Mouse (Mus musculus): Measurements from ENCODE around the gene Catsperg2.
"Not testable (repeated sequence)": the region's sequence is repeated elsewhere in the genome, so short reads cannot be mapped to it uniquely, and the experiment has no call there.

Gene Catsperg2

GRCm38 (mm10) chr7:29726860-29727259, at the start of gene Catsperg2:
Gene Catsperg2, minus strand, starts transcription at chr7:29727032.
- not testable (repeated sequence) for DNase-seq (ENCODE audit: low spot score)

DNA sequence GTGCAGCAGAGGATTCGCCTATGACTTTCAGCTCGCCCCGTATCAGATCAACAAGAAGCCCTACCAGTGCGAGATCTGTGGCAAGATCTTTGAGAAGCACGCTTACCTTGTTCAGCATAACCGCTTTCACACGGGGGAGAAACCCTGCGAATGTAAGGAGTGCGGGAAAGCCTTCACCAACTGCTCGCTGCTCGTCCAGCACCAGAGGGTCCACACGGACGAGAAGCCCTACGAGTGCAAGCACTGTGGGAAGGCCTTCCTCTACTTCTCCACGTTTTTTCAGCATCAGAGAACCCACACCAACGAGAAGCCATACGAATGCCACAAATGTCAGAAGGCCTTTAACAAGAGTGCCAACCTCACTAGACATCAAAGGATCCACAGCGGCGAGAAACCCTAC, 49.7 kb upstream of the Catsperg2 start:
- no peak for DNase-seq (ENCODE audit: low spot score)

GRCm38 (mm10) chr7:29774371-29774770, 47.5 kb upstream of the Catsperg2 start:
- no peak for DNase-seq (ENCODE audit: low spot score)

DNA sequence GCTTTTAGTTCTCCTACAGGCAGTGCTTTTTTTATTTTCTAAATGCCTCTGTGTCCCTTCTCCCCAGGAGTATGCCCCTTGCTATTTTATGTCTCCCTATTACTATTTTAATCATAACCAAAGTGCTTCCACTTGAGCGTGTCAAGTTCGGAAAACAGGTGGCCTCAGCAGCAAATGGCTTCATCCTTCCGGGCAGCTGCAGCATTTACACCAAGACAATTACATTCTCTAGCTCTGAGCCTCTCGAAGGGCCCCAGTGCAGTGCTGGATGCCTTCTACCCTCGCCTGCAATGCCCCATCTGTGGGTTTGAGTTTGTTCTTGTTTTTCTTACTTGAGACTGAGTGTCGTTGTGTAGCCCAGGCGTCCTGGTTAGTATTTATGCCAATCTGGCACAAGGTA, 46.7 kb upstream of the Catsperg2 start:
- no peak for DNase-seq (ENCODE audit: low spot score)

DNA sequence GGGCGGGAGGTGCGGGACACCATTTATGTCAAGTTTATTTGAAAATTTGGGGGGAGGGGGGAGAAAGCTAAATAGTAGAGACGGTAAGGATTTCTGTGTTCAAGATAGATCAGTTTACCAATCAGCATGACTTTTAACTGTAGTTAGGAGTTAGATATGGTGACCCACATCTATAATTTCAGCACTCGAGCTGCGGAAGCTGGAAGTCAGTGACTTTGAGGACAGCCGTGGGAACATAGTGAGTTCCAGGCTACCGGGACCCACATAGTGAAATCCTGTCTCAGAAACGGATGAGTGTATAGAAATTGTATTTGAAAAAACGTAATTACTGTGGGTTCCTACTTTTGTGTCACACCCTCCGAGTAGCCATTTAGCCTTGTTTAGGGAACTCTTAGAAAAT, 42.1 kb upstream of the Catsperg2 start:
- no peak for DNase-seq (ENCODE audit: low spot score)

- peak; percentile 91 for DNase-seq (ENCODE audit: low spot score)
These were observed 41.5 kb upstream of the Catsperg2 start, which contains the start of gene Zfp84 for GRCm38 (mm10) chr7:29768090-29768900. Gene Zfp84, plus strand, starts transcription at chr7:29768552.

DNA sequence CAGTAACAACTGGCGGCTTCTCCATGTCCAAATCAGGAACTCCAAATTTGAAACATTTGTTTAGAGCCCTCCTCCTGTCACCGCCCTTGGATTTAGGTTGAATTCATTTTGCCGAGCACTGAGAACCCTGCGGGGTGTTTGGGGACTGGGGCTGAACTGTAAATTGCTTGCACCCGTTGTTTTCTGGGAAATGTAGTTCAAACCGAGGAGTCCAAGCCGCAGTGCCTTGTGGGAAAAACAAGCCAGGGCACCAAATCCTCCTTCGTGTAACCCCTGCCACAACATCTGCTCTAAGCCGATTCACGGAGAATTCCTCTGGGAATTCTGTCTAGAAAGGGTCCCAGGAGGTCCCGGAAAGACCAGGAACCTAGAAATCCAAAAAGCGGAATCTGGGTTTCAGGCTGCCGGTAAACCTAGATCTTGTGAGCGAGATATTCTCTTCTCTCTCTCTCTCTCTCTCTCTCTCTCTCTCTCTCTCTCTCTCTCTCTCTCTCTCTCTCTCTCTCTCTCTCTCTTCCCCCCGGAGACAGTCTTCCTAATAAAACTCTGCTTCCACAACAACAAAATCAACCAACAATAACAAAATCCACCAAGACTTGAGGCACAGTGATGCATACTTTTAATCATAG, 40.3 kb upstream of the Catsperg2 start:
- DNase-seq (ENCODE audit: low spot score) = peak; percentile 86

DNA sequence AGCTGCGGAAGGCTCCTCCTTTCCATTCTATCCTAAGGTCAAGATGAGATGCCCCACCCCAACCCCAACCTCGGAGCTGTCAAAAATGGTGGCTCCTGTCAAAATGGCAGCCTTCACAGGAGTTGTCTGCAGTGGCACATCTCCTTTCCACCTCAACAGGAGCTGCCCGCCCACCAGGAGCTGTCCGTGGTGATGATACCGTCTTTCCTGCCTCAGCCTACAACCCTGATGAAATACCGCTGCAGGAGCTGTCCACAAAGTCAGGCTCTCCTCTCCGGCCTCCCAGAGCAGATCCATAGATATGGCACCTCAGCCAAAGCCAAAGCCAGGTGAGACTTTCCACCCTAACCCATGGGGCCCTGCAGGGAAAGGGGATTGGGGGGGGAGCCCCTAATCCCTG, 37.9 kb upstream of the Catsperg2 start:
- DNase-seq (ENCODE audit: low spot score) = no peak

DNA sequence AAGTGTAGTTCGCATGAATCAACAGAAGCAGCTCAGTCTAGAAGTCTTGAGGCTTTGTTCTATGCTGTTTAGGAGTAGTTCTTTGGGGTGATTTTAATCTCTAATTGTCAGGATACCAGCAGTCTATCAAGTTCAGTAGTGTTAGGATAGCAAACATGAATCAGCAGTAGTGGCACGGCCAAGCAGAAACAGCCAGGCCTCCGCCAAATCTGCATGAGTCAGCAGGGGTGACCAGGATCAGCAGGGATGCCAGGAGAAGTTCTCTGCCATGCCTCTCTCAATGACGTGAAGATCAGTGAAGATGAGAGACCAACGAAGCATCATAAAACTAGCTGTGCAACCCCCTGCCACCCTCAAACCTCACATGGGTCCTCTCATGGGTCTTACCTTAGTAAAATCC, 33.6 kb upstream of the Catsperg2 start:
- DNase-seq (ENCODE audit: low spot score) = no peak

DNA sequence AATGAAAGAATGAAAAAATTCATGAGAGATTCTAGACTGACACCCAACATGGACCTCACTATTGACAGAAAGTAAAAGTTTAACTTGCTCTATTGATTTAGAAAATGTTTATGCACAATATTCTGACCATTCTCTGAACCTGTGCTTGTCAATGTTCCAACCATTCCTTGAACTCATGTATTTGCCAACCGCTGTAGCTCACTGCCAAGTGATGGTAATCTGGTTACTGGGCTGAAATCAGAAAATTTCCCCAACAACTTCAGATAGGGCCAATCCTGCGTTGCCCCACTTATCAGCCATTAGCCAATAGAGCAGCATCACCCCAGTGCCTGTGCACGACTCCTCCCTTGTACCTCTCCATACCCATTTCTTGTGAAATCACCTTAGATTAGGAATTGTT, 15.4 kb upstream of the Catsperg2 start:
- DNase-seq (ENCODE audit: low spot score) = no peak

GRCm38 (mm10) chr7:29728055-29728454, 1.2 kb upstream of the Catsperg2 start:
- no peak for DNase-seq (ENCODE audit: low spot score)

GRCm38 (mm10) chr7:29725461-29726142, 1.2 kb downstream of the Catsperg2 start:
- DNase-seq (ENCODE audit: low spot score) = not testable (repeated sequence)

DNA sequence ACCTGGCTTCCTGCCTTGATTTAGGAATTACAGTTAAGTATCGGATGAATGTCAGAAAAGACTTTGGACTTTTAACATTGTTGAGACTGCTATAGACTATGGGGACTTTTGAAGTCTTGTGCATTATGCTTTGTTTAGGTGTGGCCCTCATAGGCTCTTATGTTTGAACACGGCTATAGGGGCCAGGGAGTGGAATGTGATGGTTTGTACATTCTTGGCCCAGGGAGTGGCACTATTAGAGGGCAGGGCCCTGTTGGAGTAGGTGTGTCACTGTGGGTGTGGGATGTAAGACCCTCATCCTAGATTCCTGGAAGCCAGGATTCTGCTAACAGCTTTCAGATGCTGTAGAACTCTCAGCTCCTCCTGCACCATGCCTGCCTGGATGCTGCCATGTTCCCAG, 17.9 kb downstream of the Catsperg2 start:
- DNase-seq (ENCODE audit: low spot score) = not testable (repeated sequence)

DNA sequence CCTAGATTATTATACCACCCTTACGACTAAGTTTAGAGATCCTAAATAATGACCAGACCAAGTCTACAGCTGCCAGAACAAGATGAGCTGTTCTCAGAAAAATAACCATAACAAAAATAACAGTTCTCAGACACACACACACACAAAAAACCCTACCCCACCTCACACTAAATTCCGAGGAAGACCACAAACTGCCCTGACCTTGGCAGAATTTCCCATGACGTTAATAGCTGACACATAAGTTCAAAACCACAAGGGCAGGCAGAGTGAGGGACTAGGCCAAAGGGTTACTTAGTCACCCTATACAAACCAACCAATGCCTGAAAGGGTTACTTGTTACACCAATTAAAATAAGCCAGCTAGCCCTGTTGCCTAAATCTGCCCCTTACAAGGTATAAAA, 31.6 kb downstream of the Catsperg2 start:
- not testable (repeated sequence) for DNase-seq (ENCODE audit: low spot score)

- no peak for DNase-seq (ENCODE audit: low spot score)
These were observed 45.0 kb downstream of the Catsperg2 start for GRCm38 (mm10) chr7:29681868-29682267.

Data from MN1 (cell line).